Mouse (Mus musculus): Measurements from ENCODE around the gene Unc50.

Unc50 gene

DNA sequence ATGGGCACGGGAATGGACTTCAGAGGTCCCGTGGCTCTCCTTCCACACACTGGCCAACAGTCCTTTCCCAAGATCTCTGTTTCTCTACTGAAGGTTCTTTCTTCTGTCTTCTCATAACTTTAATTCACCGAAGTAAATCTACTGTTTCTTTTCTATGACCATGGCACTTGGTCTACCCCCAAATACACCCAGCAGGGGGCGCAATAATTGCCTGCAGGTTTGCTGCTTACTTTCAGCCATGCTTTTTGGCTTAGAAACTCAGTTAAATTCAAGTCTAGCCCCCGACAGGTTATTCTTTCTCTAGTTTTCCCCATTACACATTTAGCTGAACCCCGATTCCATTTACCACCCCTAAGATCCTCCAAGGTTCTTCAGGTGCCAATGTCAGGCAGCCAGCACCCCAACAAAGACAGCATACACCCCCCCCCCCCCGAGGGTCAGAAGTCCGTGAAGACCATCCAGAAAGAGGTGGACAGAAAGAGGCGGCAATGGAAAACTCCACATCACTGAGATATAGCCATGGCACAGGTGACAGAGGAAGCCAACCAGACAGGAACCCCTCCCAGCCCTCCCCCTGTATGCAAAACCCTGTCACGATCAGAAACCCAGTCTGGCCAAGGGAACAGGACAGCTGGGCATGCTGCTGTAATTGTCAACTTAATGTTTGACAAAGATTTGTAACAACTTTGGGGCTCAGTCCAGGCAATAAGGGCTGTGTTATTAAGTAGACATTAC lies 18.6 kb downstream of the Unc50 start:
- DNase-seq (ENCODE audit: low spot score): peak; percentile 45

DNA sequence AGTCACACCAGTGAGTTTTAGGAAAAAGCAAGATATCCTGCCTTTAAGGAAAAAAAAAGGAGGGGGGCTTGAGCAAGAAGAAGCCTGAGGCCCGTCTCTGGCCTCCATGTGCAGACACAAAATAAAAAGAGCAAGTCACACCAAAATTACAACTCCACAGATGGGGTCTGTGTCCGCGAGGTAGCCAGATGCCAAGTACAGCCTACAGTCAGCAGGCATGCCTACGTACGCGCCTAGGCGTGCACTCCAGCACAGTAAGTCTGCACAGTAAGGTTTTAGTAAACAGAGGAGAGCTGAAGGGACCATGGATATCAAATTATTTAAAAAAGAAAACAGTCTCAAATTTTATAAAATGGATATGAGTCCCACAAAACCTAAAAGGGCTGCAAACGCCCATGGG lies 21.3 kb downstream of the Unc50 start:
- no peak for DNase-seq (ENCODE audit: low spot score)

DNA sequence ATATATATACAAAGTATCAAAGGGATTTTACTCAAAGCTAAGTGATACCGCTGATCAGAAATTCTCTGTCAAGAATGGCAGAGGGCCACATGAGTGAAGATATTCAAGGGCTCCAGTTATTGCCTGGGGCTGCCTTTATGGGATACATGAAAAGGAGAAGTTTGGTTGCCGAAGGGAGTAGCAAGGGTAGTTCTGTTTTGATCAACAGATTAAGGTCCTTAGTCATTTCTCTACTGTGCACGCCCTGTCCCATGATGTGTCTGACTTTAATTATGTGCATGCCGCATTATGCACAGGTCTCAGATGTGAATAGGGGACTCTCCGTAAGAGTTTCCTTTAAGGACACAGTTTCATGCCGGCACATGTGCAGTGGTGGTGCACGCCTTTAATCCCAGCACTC lies 27.6 kb downstream of the Unc50 start:
- DNase-seq (ENCODE audit: low spot score): no peak

DNA sequence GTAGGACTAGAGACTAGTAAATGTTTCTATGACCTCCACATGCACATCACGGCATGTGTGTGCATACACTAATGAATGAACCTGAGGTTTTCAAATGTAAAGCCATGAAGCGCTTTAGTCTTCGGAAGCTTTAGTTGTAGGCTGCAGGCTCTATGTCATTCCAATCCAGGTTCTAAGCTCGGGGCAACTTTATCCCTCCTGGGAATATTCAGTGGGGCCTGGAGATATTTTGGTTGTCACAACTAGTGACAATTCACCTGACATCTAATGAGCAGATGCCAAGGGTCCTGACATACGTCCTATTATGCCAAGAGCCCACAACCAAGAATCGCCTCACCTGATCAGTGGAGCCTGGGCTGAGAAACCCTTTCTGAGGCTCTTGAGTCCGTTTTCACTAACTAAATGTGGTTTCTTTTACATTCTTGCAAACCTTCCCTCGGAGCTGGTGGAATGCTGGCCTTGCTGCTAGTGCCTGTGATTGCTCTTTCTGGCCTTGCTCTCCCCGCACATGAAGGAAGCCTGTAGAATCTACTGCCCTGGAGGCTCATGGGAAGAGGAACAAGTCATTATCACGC lies 35.0 kb downstream of the Unc50 start:
- no peak for DNase-seq (ENCODE audit: low spot score)

DNA sequence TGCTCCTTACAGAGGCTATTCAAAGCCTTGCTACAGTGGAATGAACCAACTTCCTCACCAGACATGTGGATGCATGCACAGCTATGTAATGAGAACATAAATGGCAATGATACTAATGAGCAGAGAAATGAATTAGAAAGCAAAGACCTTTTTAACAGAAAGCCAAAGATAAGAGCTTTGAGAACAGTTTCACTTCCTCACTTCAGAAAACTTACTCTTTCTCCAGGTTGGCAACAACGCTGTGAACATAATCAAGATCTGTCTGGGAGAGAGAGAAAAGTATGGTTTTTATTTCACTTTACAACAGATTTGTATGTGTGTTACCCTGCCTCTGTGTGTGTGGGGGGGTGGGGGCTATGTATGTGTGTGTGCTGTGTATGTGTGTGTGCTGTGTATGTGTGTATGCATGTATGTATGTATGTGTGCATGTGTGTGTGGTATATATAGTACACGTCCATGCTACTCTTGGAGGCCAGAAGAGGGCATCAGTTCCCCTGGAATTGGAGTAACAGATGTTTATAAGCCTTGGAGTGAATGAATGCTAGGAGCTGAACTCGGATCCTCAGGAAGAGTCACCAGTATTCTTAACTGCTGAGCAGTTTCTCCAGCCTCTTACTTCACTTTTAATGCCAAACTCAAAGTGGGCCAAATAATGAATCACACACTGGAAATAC lies 36.5 kb downstream of the Unc50 start:
- DNase-seq (ENCODE audit: low spot score): no peak

DNA sequence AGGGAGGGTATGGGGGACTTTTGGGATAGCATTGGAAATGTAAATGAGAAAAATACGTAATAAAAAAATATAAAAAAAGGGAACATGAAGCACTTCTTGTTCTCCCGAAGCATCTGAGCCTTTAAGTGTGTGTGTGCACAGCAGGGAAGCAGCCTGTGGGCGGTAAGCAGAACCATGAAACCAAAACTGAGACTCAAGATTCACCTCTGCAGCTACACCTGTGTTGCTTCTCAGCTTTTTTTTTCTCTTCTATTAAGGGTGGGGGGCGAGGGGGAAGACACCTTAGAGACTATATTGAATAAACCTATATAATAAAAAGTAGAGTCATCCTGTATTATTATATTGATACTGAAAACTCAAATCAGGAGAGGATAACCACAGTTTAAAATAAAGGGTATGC lies 37.9 kb downstream of the Unc50 start:
- no peak for DNase-seq (ENCODE audit: low spot score)

DNA sequence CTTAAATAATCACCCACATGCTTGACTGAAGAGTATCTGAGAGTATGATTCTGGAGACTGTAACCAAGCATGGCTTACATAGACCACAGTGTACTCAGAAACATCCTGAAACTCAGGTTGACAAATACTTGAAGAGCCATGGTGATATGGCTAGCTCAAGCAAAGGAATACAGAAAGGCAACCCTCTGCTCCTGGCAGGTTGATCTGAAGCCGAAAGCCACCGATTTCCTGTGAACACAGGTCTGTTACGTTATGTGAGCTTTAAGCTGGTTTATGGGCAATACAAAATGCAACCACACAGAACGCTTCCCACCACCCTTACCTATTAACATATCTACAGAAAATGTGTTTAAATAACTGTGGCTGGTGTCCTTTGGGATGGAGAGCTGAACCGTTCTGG lies 39.1 kb downstream of the Unc50 start:
- no peak for DNase-seq (ENCODE audit: low spot score)

DNA sequence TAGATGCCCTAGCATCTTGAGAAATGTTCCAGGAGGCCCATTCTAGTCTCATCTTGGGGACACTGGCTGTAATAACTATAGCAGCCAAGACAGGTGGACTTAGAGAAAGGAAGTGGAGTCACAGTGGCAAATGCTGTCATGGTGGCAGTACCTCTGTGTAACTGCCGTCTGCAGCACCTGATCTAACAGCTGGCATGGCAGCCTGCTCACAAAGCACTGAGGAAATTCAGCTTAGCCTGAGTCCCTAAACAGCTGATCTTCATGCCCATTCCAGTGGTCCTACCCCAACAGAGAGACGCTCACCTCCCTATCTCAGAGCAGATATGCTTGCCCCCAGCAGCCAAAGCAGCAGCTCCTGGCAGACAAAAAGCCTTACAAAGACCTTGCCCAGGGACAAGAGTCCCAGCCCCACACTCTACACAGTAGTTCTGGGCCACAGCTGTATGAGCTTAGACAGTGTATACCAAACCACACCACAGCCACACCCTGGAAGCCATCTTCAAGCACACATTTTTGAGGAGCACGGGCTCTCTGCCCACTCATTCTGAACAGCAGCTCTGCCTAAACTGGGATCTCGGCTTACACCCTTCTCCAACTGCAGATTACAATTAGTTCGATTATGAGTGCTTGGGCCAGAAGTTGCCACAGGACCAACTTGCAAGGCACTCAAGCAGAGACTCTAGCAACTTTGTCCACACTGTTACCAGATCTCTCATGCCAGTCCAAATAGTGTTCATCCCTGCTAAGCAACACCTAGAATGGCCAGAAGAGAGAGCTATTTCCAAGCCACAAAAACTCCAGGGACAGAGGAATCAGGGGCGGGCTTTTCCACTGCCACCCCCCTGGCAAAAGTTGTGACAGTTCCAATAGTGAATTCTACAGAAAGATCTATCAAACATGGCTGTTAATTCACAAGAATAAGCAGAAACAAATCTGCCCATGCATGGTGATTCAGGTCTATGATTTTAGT lies 41.5 kb downstream of the Unc50 start:
- no peak for DNase-seq (ENCODE audit: low spot score)

DNA sequence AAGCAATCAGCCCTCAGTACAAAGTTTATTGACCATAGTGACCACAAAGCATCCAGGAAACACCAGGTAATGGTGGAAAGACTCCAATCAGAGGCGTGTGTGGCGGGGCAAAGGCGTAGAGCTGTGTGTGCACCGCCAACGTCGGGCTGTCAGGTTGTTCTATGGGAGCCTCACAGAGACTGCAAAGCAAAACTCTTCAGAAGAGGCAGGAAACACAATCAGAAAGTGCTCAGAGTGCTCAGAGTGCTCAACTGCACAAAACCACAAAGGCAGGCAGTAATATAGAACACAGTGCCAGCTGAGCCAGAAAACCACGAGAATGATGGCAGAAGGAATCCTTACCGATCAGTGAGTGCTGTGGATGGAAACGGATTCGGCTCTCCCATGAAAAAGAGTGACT lies 43.3 kb downstream of the Unc50 start:
- DNase-seq (ENCODE audit: low spot score): no peak

DNA sequence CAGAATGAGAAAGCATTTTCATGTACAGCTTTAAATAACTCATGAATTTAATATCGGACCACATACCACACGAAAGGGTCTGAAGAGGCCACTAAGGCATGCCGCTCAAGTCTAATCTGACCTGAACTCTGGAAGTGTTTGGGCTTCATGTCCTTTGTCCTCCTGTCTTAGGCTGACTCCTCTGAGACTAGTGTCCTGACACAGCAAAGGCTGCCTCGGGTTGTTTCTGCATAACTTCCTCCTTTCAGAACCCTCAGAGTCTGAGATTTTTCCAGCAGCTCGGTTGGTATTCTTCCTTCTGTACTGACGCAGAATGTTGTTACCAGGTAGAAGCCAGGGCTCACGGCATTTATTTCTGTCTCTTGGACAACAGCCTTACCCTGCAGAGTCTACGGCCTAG lies 44.1 kb downstream of the Unc50 start:
- no peak for DNase-seq (ENCODE audit: low spot score)

DNA sequence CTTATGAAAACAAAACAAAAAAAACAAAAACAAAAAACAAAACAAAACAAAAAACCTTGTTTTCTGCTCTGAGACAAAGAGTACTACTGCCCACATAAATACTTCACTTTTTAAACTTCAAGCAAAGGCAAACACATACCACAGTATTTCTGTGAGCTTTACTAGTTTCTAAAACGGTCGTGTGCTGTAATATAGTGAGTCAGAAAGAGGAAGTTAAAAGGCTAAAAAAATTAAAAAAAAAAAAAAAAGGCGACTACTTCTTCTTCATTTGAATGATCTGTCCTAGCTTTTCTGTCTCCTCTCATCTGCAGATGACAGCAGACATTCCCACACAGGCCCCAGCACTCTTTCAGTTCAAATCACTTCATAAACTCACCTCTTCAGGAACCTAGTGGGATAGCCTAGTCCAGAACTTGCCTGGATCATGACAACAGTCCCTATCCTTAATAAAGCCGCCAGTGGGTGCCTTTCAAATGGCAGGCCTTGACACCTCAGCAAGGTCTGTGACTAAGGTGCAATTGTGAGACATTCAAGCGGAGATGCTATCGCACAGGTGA lies 44.8 kb downstream of the Unc50 start:
- no peak for DNase-seq (ENCODE audit: low spot score)

DNA sequence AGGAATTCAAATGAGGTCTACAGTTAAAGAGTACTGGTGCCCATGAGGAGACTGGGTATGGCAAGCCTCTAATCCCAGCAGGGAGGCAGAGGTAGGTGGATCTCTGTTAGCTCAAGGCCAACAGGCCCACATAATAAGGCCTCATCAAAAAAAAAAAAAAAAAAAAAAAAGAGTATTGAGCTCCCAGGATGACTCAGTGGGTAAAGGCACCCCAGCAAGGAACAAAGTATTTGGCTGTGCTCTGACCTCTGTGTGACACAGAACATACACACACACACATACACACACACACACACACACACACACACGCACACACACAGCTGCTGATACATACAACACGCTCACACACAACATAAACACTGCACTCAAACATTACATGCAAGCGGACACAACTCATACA lies 45.4 kb downstream of the Unc50 start:
- no peak for DNase-seq (ENCODE audit: low spot score)

DNA sequence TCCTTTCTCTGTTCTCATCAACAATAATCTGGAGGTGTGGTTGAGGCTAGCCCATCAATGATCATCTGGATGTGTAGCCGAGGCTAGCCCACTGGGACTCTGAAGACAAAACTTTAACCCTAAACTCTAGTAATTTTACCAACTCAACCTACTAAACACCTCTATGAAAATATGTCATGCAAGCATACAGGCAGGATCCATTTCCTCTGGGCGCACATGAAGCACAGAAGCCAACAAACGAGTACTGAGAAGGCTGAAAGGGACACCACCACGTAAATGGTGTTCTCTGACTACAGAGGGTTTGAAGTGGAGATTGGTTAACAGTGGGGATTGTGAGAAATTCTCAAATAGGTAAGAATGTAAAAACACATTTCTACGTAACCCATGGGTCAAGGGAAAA lies 47.3 kb downstream of the Unc50 start:
- DNase-seq (ENCODE audit: low spot score): no peak

DNA sequence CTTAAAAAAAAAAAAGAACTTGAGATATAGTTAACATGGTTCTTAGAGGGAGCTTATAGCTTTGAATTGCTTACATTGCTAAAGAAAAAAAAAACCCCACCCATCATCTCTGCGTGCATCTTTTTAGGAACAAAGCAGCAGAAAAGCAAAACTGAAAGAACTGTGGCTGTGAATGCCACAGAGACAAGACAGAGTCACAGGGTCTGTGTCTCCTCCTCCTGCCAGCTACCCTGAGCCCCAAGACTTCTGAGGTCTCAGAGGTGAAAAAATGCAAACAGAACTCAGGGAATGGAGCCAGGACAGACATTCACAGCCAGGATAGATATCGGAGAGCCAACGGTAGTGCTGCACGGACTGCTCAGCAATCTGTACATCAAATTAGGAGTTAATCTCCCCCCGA lies 48.0 kb downstream of the Unc50 start:
- no peak for DNase-seq (ENCODE audit: low spot score)

DNA sequence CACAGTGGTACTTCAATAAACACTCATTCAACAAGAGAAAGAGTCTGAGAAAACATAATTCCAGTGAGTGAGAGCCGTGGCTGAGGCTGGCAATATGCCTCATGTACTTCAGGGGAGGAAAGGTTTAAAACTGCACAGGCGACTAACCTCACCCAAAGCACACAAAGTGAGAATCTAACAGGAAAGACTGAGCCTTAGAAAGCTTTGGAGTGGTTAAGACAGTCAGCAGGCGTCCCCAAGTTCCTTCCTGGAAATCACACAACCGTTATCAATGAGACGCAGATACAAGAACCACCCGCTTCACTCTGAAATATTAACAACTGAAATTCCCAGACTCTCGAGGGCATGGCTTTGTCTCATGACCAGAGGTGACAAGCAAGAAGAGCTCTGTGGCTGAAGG lies 48.5 kb downstream of the Unc50 start:
- DNase-seq (ENCODE audit: low spot score): no peak

DNA sequence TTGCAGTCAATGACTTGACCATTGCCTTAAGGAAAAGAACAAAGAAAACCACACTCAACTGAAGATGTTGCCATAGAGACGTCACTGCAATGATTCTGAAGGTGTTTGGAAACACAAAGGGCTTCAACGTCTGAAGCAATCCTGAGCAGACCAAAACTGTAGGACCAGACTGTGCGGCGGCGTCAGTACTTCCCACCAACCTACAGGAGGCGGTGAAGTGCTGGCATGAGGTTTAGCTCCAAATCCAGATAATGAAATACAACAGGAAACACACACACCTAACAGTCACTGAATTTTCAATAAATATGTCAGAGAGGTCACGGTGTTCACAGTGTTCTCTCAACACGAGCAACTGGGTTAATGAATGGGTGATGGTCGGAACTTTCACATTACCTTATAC lies 49.1 kb downstream of the Unc50 start:
- DNase-seq (ENCODE audit: low spot score): no peak

DNA sequence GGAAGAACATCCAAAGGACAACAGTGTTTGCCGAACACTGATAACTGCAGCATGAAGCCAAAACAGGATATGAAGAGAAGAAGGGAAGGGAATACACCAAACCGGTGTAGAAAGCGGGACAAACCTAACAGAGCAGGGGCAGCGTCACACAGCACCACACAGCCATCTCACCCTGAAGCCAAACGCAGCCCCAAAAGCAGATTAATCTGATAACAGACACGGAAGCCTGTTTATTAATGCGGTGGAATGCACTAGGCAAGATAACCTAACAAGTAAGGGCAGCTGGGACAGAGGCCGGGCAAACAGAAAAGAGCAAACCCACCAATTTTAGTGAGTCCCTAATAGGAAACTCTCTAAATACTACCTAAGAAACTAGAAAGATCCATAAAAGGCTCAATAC lies 49.8 kb downstream of the Unc50 start:
- DNase-seq (ENCODE audit: low spot score): no peak

DNA sequence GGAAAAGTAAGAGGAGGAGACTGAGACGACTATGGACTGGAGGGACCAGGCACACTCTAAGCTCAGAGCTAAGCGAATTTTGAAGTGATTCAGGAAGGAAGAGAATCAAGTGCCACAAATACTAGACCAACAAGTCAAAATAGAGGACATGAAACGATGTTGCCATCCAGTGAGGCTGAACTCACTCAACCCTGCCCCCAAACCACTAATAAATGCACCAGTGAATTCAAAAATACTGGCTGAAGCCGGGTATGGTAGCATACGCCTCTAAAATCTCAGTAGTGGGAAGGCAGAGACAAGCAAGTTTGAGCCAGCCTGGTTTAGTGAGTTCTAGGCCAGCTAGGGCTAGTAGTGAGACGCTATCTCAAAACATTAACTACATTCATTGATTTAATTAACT lies 50.8 kb downstream of the Unc50 start:
- no peak for DNase-seq (ENCODE audit: low spot score)

DNA sequence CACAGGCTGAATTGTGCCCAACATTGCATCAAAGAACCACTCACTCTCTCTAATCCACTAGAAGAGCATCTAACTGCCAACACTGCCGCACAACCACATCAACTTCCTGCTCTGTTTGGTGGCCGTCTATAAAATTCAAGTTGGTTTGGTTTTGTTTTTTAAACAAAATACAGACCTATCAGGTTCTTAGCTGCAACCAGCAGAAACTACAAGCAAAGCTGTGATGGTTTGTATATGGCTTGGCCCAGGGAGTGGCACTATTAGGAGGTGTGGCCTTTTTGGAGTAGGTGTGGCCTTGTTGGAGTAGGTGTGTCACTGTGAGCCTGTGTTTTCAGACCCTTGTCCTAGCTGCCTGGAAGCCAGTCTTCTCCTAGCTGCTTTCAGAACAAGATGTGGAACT lies 51.4 kb downstream of the Unc50 start:
- no peak for DNase-seq (ENCODE audit: low spot score)

DNA sequence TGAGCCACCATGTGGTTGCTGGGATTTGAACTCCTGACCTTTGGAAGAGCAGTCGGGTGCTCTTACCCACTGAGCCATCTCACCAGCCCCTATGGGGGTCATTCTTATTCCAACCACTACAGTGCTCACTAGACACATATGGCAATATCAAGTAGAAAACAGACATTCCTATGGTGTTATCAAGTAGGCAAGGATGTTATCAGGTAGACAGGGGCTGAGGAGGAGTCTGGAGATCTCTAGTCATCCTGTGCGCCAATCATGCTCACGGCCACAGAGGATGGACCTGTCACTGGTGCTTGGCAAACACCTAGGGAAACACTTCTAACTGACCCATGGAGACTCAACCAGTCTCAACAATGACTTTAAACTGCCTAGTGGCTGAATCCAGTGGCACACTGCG lies 54.7 kb downstream of the Unc50 start:
- DNase-seq (ENCODE audit: low spot score): no peak

DNA sequence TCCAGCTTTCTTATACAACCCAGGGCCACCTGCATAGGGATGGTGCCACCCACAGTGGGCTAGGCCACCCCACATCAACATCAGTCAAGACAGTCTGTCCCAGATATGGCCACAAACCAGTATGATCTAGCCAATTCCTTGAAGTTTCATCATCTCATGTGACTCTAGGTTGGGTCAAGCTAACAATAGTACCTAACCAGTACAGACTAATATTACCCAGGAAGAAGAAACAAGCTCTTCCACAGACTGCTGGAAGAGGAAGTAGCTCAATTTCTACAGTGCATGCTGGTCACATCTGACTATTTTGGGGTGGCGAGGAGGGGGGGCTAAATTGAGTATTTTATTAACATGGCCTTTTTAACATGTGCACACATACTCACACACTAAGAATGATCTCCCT lies 56.5 kb downstream of the Unc50 start:
- no peak for DNase-seq (ENCODE audit: low spot score)

DNA sequence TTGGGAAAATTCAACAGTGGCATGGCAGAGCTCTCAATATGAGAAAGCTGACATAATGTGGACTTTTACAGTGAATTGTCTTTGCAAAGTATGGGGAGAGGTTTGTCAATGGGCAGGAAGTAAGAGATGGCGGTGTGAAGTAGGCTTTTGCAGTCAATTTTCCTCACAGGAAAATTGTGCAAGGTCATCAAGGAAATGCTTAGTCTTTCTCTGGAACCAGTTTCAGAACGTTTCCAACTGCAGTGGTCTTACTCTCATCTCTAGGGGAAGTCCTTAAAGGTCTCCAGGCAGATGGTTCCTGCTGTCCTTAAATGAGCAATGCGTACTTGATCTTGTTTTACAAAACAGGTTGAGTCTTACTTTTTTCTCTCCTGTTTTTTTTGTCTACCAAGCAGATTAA lies 57.1 kb downstream of the Unc50 start:
- no peak for DNase-seq (ENCODE audit: low spot score)

Data from ovary, postnatal 14 days (tissue).